ENCODE assay signal across 9 mouse cellular contexts in genomic region chr7:74107176-74107928, GRCm38 (mm10).
DNase-seq lines count a peak whose midpoint lies in the region; ATAC-seq and TF ChIP-seq lines count a peak whose summit lies in the region.
"Had no signal": no experiment of that assay in that cellular context is flagged by ENCODE, and none has a peak within 500 bp of the region (broad histone marks: within the 10 kb centered on the region; RNA-seq: fewer than 3 reads in every experiment).

No protein-coding gene starts in this region.

- no peak overlapping the region for H3K9ac ChIP-seq in intestine, embryonic 14.5 days (ENCODE audit: low read length)
- no peak overlapping the region for H3K9ac ChIP-seq in intestine, postnatal 0 days (ENCODE audit: low read depth, low read length)
- H3K9ac ChIP-seq in intestine, embryonic 15.5 days = no peak overlapping the region

- peak; percentile 56 for DNase-seq in intestine, embryonic 14.5 days (ENCODE audit: low spot score)
- peak; percentile 46 for DNase-seq in adipocyte (ENCODE audit: low spot score)
- peak; percentile 94 to 96 for DNase-seq in cerebellum, postnatal 10 days
- DNase-seq in lung, postnatal 25 days (ENCODE audit: low spot score) = peak; percentile 35
- no peak for DNase-seq in spleen, postnatal 4 days (ENCODE audit: low spot score in 2 of 2)

- no peak for TF ChIP-seq CTCF in intestine, postnatal 0 days (IDR thresholded peaks at IDR 0.05; ENCODE audit: low read depth)

- H3K4me2 ChIP-seq in intestine, embryonic 14.5 days (ENCODE audit: low read length) = no peak overlapping the region
- no peak overlapping the region for H3K4me2 ChIP-seq in intestine, postnatal 0 days (replicated peaks; ENCODE audit: low read depth)
- no peak overlapping the region for H3K4me2 ChIP-seq in intestine, embryonic 15.5 days (replicated peaks)

- peaks cover 9% of the 10 kb centered on the region; the same call in 1 of the 2 replicates for H3K4me1 ChIP-seq in intestine, embryonic 14.5 days (replicated peaks; ENCODE audit: control insufficient read depth, insufficient read depth, low read length)
- no peaks in the 10 kb centered on the region for H3K4me1 ChIP-seq in intestine, postnatal 0 days (replicated peaks; ENCODE audit: control insufficient read depth, insufficient read depth, low read length)
- H3K4me1 ChIP-seq in intestine, embryonic 15.5 days (replicated peaks) = no peaks in the 10 kb centered on the region
- H3K4me1 ChIP-seq: megakaryocyte, embryonic 14.5 days had no signal

- H3K27ac ChIP-seq in intestine, embryonic 14.5 days (ENCODE audit: low read depth) = no peak overlapping the region
- H3K27ac ChIP-seq in intestine, postnatal 0 days (ENCODE audit: low read depth, low read length) = no peak overlapping the region
- 0 out of 2 replicates have a peak overlapping the region, but pooled peaks have one; percentile 9 for H3K27ac ChIP-seq in intestine, embryonic 15.5 days

- H3K4me3 ChIP-seq in intestine, embryonic 14.5 days (ENCODE audit: low read depth, low read length) = no peak overlapping the region
- H3K4me3 ChIP-seq in intestine, postnatal 0 days (ENCODE audit: low read depth, low read length) = no peak overlapping the region
- no peak overlapping the region for H3K4me3 ChIP-seq in intestine, embryonic 15.5 days (replicated peaks)
- H3K4me3 ChIP-seq: megakaryocyte, embryonic 14.5 days had no signal

- no peaks in the 10 kb centered on the region for H3K27me3 ChIP-seq in intestine, embryonic 14.5 days (replicated peaks; ENCODE audit: control insufficient read depth, insufficient read depth, low read length)
- no peaks in the 10 kb centered on the region for H3K27me3 ChIP-seq in intestine, postnatal 0 days (replicated peaks; ENCODE audit: control insufficient read depth, insufficient read depth, low read length)
- H3K27me3 ChIP-seq in intestine, embryonic 15.5 days (replicated peaks) = no peaks in the 10 kb centered on the region
- H3K27me3 ChIP-seq: megakaryocyte, embryonic 14.5 days had no signal

- 34% methylated on average over 5 of the region's 5 CpGs for whole genome bisulfite sequencing in intestine, embryonic 14.5 days
- 49% methylated on average over 5 of the region's 5 CpGs for WGBS in intestine, postnatal 0 days
- 41% methylated on average over 5 of the region's 5 CpGs for WGBS in intestine, embryonic 15.5 days

- H3K36me3 ChIP-seq in intestine, embryonic 14.5 days (ENCODE audit: control insufficient read depth, insufficient read depth, low read length) = no peaks in the 10 kb centered on the region
- H3K36me3 ChIP-seq in intestine, postnatal 0 days (ENCODE audit: control insufficient read depth, insufficient read depth) = no peaks in the 10 kb centered on the region
- no peaks in the 10 kb centered on the region for H3K36me3 ChIP-seq in intestine, embryonic 15.5 days

- no peaks in the 10 kb centered on the region for H3K9me3 ChIP-seq in intestine, embryonic 14.5 days (ENCODE audit: control insufficient read depth, low read length)
- H3K9me3 ChIP-seq in intestine, postnatal 0 days (ENCODE audit: control insufficient read depth) = no peaks in the 10 kb centered on the region
- no peaks in the 10 kb centered on the region for H3K9me3 ChIP-seq in intestine, embryonic 15.5 days
- H3K9me3 ChIP-seq: megakaryocyte, embryonic 14.5 days had no signal

- ATAC-seq in intestine, embryonic 14.5 days (replicated peaks; ENCODE audit: low FRiP score, low TSS enrichment, low read depth) = peak; percentile 70; the same call in 1 of the 2 replicates
- no peak for ATAC-seq in intestine, postnatal 0 days
- ATAC-seq in intestine, embryonic 15.5 days = peak; percentile 81
- no peak for ATAC-seq in granulocyte monocyte progenitor cell, adult 5-6 weeks (replicated peaks; ENCODE audit: poor library complexity, severe bottlenecking)

Comparison
In these comparisons a context has a peak if more than half of its experiments do, and no peak if none do; other contexts are left out.
1. ATAC-seq: peak in intestine, embryonic 14.5 days (single experiment) and intestine, embryonic 15.5 days (single experiment); none in intestine, postnatal 0 days (single experiment) and granulocyte monocyte progenitor cell, adult 5-6 weeks (single experiment).
2. DNase-seq: peak in intestine, embryonic 14.5 days (single experiment), adipocyte (single experiment), cerebellum, postnatal 10 days (2 of 2) and lung, postnatal 25 days (single experiment); none in spleen, postnatal 4 days (0 of 2).